Mouse (Mus musculus) hindbrain, embryonic 13.5 days (tissue): Measurements from ENCODE around the gene Rbm7. TPM values are rescaled to one million over a fixed set of nuclear protein-coding genes. Genes with fewer than 3 reads are reported as not detected.

Experiments used
- ATAC-seq: fragments of 200-750 bp; cut with Nextera tagmentation; 2 replicates; pipeline ENCODE4 v1.8.0; 2017; ENCODE audit warnings: moderate TSS enrichment; ENCODE audit not compliant: low FRiP score
- H3K27ac ChIP-seq: fragments of 300-500 bp; sonication (generic); 2 replicates; pipeline ENCODE4 v1.5.1; 2015; ENCODE audit warnings: inconsistent platforms, mild to moderate bottlenecking, moderate library complexity
- H3K27me3 ChIP-seq: fragments of 300-500 bp; sonication (generic); 2 replicates; pipeline ENCODE4 v1.6.1; 2015; ENCODE audit warnings: mild to moderate bottlenecking, inconsistent platforms
- H3K36me3 ChIP-seq: fragments of 300-500 bp; sonication (generic); 2 replicates; pipeline ENCODE4 v1.6.1; 2015; ENCODE audit warnings: mild to moderate bottlenecking, inconsistent platforms
- H3K4me1 ChIP-seq: fragments of 300-500 bp; sonication (generic); replicated peaks from 2 replicates; pipeline ENCODE4 v1.6.1; 2015; ENCODE audit warnings: inconsistent platforms
- H3K4me2 ChIP-seq: fragments of 300-500 bp; sonication (generic); 2 replicates; pipeline ENCODE4 v1.6.1; 2015; ENCODE audit warnings: inconsistent platforms, mild to moderate bottlenecking, moderate library complexity
- H3K4me3 ChIP-seq: fragments of 300-500 bp; sonication (generic); 2 replicates; pipeline ENCODE4 v1.5.1; 2015; ENCODE audit warnings: mild to moderate bottlenecking, inconsistent platforms
- H3K9ac ChIP-seq: fragments of 300-500 bp; sonication (generic); 2 replicates; pipeline ENCODE4 v1.6.1; 2015; ENCODE audit warnings: mild to moderate bottlenecking, inconsistent platforms
- H3K9me3 ChIP-seq: fragments of 300-500 bp; sonication (generic); 2 replicates; pipeline ENCODE4 v1.6.1; 2016; ENCODE audit warnings: inconsistent platforms
- WGBS: fragments of 180-500 bp; shearing (Covaris S2); methylation state at CpG from one replicate; pipeline ENCODE4 v1.1.7; 2015; 5-methylcytosine and 5-hydroxymethylcytosine counted together
- microRNA-seq: library from miRNA; unstranded; fragments of <30 nt; microRNA quantifications from one replicate; pipeline ENCODE4, GENCODE M21; 2016
- polyA plus RNA-seq: library from polyadenylated mRNA; unstranded; fragments of >200 nt; fragmentation: Nextera tagmentation; extraction: Ambion mirVana; gene quantifications from 2 replicates; pipeline ENCODE4 v1.2.1, GENCODE M21; 2015

Rbm7 gene
- polyA plus RNA-seq, 1 experiment from 2014 or later: 93.7 TPM

- no peaks in the 10 kb centered on the region for H3K4me1 ChIP-seq
- ATAC-seq: no peak
- H3K4me3 ChIP-seq: no peak overlapping the region
- H3K36me3 ChIP-seq: no peaks in the 10 kb centered on the region
- no peaks in the 10 kb centered on the region for H3K27me3 ChIP-seq
- WGBS: 44% methylated on average over 5 of the region's 5 CpGs
- no peak overlapping the region for H3K9ac ChIP-seq
- no peak overlapping the region for H3K4me2 ChIP-seq
- H3K9me3 ChIP-seq: no peaks in the 10 kb centered on the region
- no peak overlapping the region for H3K27ac ChIP-seq
These were observed 47.3 kb downstream of the Rbm7 start for GRCm38 (mm10) chr9:48447783-48448209.

GRCm38 (mm10) chr9:48444821-48445220 lies 50.3 kb downstream of the Rbm7 start:
- ATAC-seq: no peak
- Histone ChIP-seq H3K27ac (no peak overlapping the region), H3K9ac (no peak overlapping the region), H3K9me3 (no peaks in the 10 kb centered on the region), H3K4me1 (no peaks in the 10 kb centered on the region), H3K36me3 (no peaks in the 10 kb centered on the region), H3K4me3 (no peak overlapping the region), H3K27me3 (no peaks in the 10 kb centered on the region), H3K4me2 (no peak overlapping the region)
- WGBS: 87% methylated on average over 2 of the region's 2 CpGs

GRCm38 (mm10) chr9:48443873-48444272 lies 51.2 kb downstream of the Rbm7 start:
- no peaks in the 10 kb centered on the region for H3K27me3 ChIP-seq
- no peaks in the 10 kb centered on the region for H3K4me1 ChIP-seq
- no peak overlapping the region for H3K4me2 ChIP-seq
- H3K36me3 ChIP-seq: no peaks in the 10 kb centered on the region
- H3K9ac ChIP-seq: no peak overlapping the region
- no peak overlapping the region for H3K27ac ChIP-seq
- ATAC-seq: no peak
- H3K4me3 ChIP-seq: no peak overlapping the region
- no peaks in the 10 kb centered on the region for H3K9me3 ChIP-seq
- WGBS: 88% methylated on average over 1 of the region's 1 CpGs

Small RNA genes lying within 50 kb of the gene (microRNA-seq; reads per million reads assigned to microRNA genes)
- not detected for gene Gm23653

Other genes with a start within 250 kb of the Rbm7 start
- gene Nxpe2, start 141.8 kb downstream of the Rbm7 start, polyA plus RNA-seq: 0.30 and 0.91 TPM in 2 replicates
- 80.8 and 91.1 TPM in 2 replicates for gene Rexo2, start 14.7 kb downstream of the Rbm7 start, polyA plus RNA-seq
- 33.4 and 34.4 TPM in 2 replicates for gene Gm5617, start 143 bp upstream of the Rbm7 start, polyA plus RNA-seq
- gene Nnmt, start 109.9 kb upstream of the Rbm7 start, polyA plus RNA-seq: 0.38 and 0.81 TPM in 2 replicates